8 mouse cellular contexts compared by ENCODE assay signal in genomic region chr13:42303180-42303929, GRCm38 (mm10). TPM values are rescaled to one million over a fixed set of nuclear protein-coding genes. Genes with fewer than 3 reads are reported as not detected.
DNase-seq lines count a peak whose midpoint lies in the region; ATAC-seq lines count a peak whose summit lies in the region.

No protein-coding gene starts in this region.

- peaks cover 27% of the 10 kb centered on the region for H3K27me3 ChIP-seq in limb, embryonic 15.5 days

- no peak for ATAC-seq in limb, embryonic 15.5 days (ENCODE audit: insufficient number of reproducible peaks, low FRiP score, low TSS enrichment, low read depth)

- no peaks in the 10 kb centered on the region for H3K36me3 ChIP-seq in limb, embryonic 15.5 days

- no peak overlapping the region for H3K4me2 ChIP-seq in limb, embryonic 15.5 days

- H3K9ac ChIP-seq in limb, embryonic 15.5 days, result no peak overlapping the region

- DNase-seq in cerebellum, adult 18-20 months, result peak; percentile 13
- no peak for DNase-seq in cerebellum, postnatal 4 days (ENCODE audit: low spot score in 2 of 2)
- DNase-seq in NIH3T3 (ENCODE audit: low read depth), result peak; percentile 58
- DNase-seq in heart, postnatal 36 days, result peak; percentile 24 to 35
- DNase-seq in yolk sac, embryonic 10.5 days (ENCODE audit: low spot score), result peak; percentile 23
- no peak for DNase-seq in layer of hippocampus, postnatal 25 days (ENCODE audit: extremely low spot score in 1 of 2, low spot score in 1 of 2)
- no peak for DNase-seq in frontal cortex, postnatal 14 days (ENCODE audit: low spot score in 2 of 2)

- WGBS in limb, embryonic 15.5 days, result 45% methylated on average over 11 of the region's 11 CpGs

- no peak overlapping the region for H3K27ac ChIP-seq in limb, embryonic 15.5 days

- peaks cover 17% of the 10 kb centered on the region; the same call in 1 of the 2 replicates for H3K4me1 ChIP-seq in limb, embryonic 15.5 days

- peak overlapping the region; percentile 43; the same call in 1 of the 2 replicates for H3K4me3 ChIP-seq in limb, embryonic 15.5 days

- intact Hi-C loops in heart, postnatal 36 days (cut with DNase I), result loop anchor here (1.0 to 5.0 kb wide), 6 partner anchors 139 to 661 kb away; partner anchors contain the start of gene Hivep1

- no peaks in the 10 kb centered on the region for H3K9me3 ChIP-seq in limb, embryonic 15.5 days

RNA-seq across cellular contexts. Expression of gene Edn1, which starts 2.1 kb away (rescaled TPM):
- 1 to 10 TPM; 5.3 TPM for total RNA-seq in heart, postnatal 36 days (2021)
- polyA plus RNA-seq in limb, embryonic 15.5 days (2015; fragmentation: Nextera tagmentation; extraction: Ambion mirVana), result 5.1 and 5.9 TPM in 2 replicates
- total RNA-seq in layer of hippocampus, postnatal 25 days (2021), result 1 to 10 TPM; 2.8 to 3.1 TPM

Comparison
In these comparisons a context has a peak if more than half of its experiments do, and no peak if none do; other contexts are left out.
1. DNase-seq: peak in cerebellum, adult 18-20 months (2 of 2), NIH3T3 (single experiment), heart, postnatal 36 days (2 of 2) and yolk sac, embryonic 10.5 days (single experiment); none in cerebellum, postnatal 4 days (0 of 2), layer of hippocampus, postnatal 25 days (0 of 2) and frontal cortex, postnatal 14 days (0 of 2).